Mouse (Mus musculus): ENCODE results near the gene Asdurf.

DNA sequence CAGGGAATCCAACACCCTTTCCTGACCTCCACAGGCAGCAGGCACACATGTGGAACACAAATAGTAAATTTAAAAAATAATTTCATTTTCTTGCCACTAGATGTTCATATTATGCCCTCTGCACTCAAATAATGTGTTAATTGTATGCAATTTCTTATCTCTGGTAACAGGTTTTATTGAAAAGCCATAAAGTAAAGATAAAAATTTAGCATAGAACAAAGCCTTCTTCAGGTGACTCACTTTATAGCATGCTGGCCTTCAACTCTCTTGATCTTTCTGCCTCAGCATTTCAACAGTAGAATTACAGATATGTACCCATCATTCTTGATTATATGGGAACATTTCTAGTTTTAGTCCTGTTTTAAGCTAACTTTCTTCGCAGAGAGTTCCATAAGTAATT lies 28.1 kb downstream of the Asdurf start:
- no peak for TF ChIP-seq CTCF (IDR thresholded peaks at IDR 0.05; ENCODE audit: low read depth, low read length)
- TF ChIP-seq GATA2 (IDR thresholded peaks at IDR 0.05; ENCODE audit: borderline replicate concordance, low read depth, low read length): no peak
- no peak for TF ChIP-seq GATA1 (IDR thresholded peaks at IDR 0.05; ENCODE audit: borderline replicate concordance, low read length)
- no peak for TF ChIP-seq POLR2AphosphoS5 (IDR thresholded peaks at IDR 0.05; ENCODE audit: insufficient replicate concordance, low read depth, low read length)

All from G1E (cell line).